Mouse (Mus musculus): Measurements from ENCODE around the gene Mgst1. TPM values are rescaled to one million over a fixed set of nuclear protein-coding genes. Genes with fewer than 3 reads are reported as not detected.

The Mgst1 gene
- polyA plus RNA-seq (2021; fragmentation: Nextera tagmentation): 52.9 and 89.6 TPM in 2 replicates
- long read RNA-seq, experiment 1, transcript Mgst1-201 (4 exons, 1,167 nt): major isoform, 34 of 37 reads
- long read RNA-seq, experiment 1, partial matches to known transcripts: 3 of 37 reads
- long read RNA-seq, experiment 1, other reads (novel, unspliced or antisense): 0 of 37 reads
- long read RNA-seq, experiment 2, transcript Mgst1-201 (4 exons, 1,167 nt): major isoform, 8 of 8 reads
- long read RNA-seq, experiment 2, partial matches to known transcripts: 0 of 8 reads
- long read RNA-seq, experiment 2, other reads (novel, unspliced or antisense): 0 of 8 reads

DNA sequence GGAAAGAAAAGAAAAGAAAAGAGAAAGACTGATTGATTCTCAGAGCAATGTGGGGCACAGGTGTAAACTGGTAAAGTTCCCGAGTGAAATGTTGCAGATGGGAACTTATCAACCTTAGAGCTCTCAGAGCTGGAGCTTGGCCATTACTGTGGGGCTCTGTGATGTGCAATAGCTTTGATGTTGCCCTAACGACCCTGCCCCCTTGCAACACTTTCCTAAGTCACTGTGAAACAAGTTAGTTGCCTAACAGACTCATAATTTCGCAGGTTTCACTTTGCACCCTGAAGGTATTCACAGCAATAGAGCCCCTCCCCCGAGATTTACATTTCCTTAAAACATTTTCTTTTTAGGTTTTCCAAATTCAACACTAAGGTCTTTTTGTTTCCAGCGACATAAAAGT lies at the start of gene Mgst1:
Gene Mgst1 (plus strand): TSS at position 387 of the 400 bp plus-strand sequence.

Other genes starting within 250 kb of the Mgst1 start
- gene Slc15a5, start 60.4 kb upstream of the Mgst1 start, polyA plus RNA-seq (2021; fragmentation: Nextera tagmentation): 0.23 and 0.24 TPM in 2 replicates

Measured in layer of hippocampus, adult 6 months (tissue).